Mouse (Mus musculus): ENCODE data around the gene Brd7. TPM values are rescaled to one million over a fixed set of nuclear protein-coding genes. Genes with fewer than 3 reads are reported as not detected.
A peak's percentile ranks its signal among the peaks of the same experiment; 100 is the strongest.

Gene Brd7
- polyA plus RNA-seq, 1 experiment = 13.1 TPM

DNA sequence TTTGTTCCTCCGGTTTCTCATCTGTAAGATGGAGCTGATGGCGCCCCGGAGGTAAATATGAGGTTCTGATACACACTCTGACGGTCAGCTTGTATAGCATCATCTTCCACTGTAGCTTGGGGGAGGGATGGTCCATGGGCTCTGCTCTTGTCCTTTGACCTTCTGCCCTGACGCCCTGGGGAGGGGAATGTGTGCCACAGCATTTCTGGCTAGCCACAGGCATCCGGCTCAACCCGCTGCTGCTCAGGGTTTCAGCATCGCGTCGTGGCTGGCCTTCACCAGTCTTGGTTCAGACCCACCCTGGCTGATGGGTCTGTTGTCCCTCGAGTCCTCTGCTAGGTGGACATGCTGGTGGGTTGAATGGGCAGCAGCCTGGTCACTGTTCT lies 70.7 kb downstream of the Brd7 start:
- no peaks in the 10 kb centered on the region for H3K27me3 ChIP-seq (ENCODE audit: control insufficient read depth, insufficient read depth, low read length)
- no peak for TF ChIP-seq CTCF (IDR thresholded peaks at IDR 0.05; ENCODE audit: extremely low read depth, insufficient read length, insufficient replicate concordance, low read depth, low read length)
- TF ChIP-seq POLR2A (IDR thresholded peaks at IDR 0.05; ENCODE audit: low read depth, low read length) = no peak
- peaks cover 7% of the 10 kb centered on the region for H3K4me1 ChIP-seq (ENCODE audit: control insufficient read depth, insufficient read depth, insufficient read length, low read length)
- H3K4me3 ChIP-seq (ENCODE audit: low read depth, low read length) = peak overlapping the region; percentile 23
- H3K36me3 ChIP-seq (ENCODE audit: control insufficient read depth, insufficient read depth, low read length) = peaks cover 1% of the 10 kb centered on the region; the same call in 1 of the 2 replicates
- peak overlapping the region; percentile 77 for H3K27ac ChIP-seq (ENCODE audit: insufficient read depth, low read depth, low read length)
- 78% methylated on average over 11 of the region's 11 CpGs for WGBS

DNA sequence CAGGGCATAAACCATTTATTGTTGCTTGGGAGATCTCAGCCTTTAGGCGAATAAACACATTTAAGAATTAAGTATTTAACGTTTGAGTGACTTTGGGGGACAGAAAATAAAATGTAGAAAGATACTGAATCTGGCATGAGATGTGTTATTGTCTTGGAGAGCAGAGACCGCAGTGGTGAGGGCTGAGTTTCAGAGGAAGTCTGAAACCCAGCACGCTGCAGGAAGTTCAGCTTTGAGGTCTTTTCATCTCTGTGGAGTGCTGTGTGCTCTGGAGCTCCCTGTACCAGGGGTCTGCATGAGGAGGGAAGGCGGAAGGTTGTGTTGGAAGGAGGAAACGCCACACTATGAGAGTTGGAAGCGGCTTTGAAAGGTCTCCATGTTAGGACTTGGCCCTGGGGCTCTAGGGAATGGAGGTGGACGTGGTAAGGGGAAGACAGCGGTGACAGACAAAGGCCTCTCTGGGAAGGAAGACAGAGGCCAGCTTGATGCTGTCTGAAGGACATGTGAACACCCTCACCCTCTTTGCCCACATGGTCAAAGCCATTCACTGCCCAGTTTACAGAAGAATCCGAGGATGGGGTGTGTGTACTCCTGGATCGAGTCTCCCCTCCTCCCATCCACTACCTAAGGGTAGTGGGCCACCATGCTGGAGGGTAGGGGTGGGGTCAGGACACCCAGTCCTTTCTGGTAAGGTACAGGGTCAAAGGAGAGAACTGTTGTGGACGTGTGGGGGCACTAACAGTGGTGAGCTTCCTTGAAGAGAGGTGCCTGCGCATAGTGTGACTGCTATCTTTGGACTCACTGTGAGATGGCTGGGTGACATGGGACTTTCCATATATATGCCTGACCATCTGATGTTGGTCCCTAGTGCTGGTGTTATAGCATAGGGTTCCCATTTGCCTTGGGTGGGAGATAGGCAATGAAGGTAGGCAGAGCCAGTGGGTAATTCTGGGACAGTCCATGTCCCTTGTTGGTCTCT lies 71.4 kb downstream of the Brd7 start:
- WGBS = 77% methylated on average over 13 of the region's 13 CpGs
- peak overlapping the region; percentile 45 for H3K4me3 ChIP-seq (ENCODE audit: low read depth, low read length)
- peaks cover 7% of the 10 kb centered on the region for H3K4me1 ChIP-seq (ENCODE audit: control insufficient read depth, insufficient read depth, insufficient read length, low read length)
- H3K27ac ChIP-seq (ENCODE audit: insufficient read depth, low read depth, low read length) = peak overlapping the region; percentile 77
- H3K27me3 ChIP-seq (ENCODE audit: control insufficient read depth, insufficient read depth, low read length) = no peaks in the 10 kb centered on the region
- H3K36me3 ChIP-seq (ENCODE audit: control insufficient read depth, insufficient read depth, low read length) = peaks cover 1% of the 10 kb centered on the region; the same call in 1 of the 2 replicates
- no peak for TF ChIP-seq CTCF (IDR thresholded peaks at IDR 0.05; ENCODE audit: extremely low read depth, insufficient read length, insufficient replicate concordance, low read depth, low read length)
- TF ChIP-seq POLR2A (IDR thresholded peaks at IDR 0.05; ENCODE audit: low read depth, low read length) = no peak

DNA sequence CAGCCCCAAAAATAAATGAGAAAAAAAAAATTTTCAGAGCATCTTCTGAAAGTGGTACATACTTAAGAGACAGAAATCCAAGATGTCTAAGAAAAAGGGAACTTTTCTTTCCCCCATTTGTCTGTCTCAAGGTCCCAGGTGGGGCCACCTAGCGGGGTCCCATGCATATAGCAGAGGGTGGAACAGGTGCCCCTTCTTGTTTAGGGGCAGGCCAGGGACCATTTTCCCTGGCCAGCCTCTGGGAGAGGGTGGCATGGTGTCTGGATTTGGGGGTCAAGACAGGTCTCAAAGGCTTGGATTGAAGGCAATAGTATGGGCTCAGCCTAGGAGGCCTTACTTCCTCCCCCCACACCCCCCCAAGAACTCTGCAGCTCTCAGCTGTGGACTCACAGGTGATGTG lies 72.1 kb downstream of the Brd7 start:
- H3K4me3 ChIP-seq (ENCODE audit: low read depth, low read length) = peak overlapping the region; percentile 35; the same call in 1 of the 2 replicates
- peak overlapping the region; percentile 77 for H3K27ac ChIP-seq (ENCODE audit: insufficient read depth, low read depth, low read length)
- TF ChIP-seq CTCF (IDR thresholded peaks at IDR 0.05; ENCODE audit: extremely low read depth, insufficient read length, insufficient replicate concordance, low read depth, low read length) (no peak; the same call in 1 of the 2 replicates), POLR2A (IDR thresholded peaks at IDR 0.05; ENCODE audit: low read depth, low read length) (no peak)
- H3K4me1 ChIP-seq (ENCODE audit: control insufficient read depth, insufficient read depth, insufficient read length, low read length) = peaks cover 9% of the 10 kb centered on the region
- no peaks in the 10 kb centered on the region for H3K27me3 ChIP-seq (ENCODE audit: control insufficient read depth, insufficient read depth, low read length)
- H3K36me3 ChIP-seq (ENCODE audit: control insufficient read depth, insufficient read depth, low read length) = no peaks in the 10 kb centered on the region
- WGBS = 35% methylated on average over 1 of the region's 1 CpGs

DNA sequence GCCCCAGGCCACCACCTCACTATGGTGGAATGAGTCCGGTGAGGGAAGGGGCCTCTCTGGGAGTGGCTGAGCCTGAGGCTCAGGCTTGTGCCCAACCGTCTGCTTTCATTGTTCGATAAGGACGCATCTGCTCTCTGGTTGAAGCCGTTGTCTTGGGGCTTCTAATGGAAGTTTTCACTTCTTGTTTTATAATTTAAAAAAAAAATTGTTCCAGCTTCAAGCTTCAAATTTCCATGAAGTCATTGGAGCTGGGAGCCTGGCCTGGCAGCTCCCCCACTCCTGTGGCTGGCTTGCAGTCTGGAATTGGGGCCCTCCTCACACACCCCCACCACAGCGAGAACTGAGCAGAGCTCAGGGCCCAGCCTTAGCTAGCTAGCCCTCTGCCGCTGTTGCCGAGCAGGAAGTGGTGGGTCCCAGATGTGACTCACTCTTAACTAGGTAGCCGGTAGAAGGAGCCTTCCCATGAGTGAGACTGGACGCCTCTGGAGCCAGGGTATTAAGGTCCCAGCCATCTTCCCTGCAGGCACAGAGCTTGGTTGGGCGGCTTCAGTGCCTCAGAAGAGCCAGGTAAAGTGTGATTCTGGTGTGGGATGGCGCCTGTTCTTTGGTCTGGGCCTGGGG lies 73.3 kb downstream of the Brd7 start:
- peaks cover 9% of the 10 kb centered on the region for H3K4me1 ChIP-seq (ENCODE audit: control insufficient read depth, insufficient read depth, insufficient read length, low read length)
- H3K27me3 ChIP-seq (ENCODE audit: control insufficient read depth, insufficient read depth, low read length) = no peaks in the 10 kb centered on the region
- WGBS = 61% methylated on average over 12 of the region's 12 CpGs
- no peaks in the 10 kb centered on the region for H3K36me3 ChIP-seq (ENCODE audit: control insufficient read depth, insufficient read depth, low read length)
- peak overlapping the region; percentile 92 for H3K27ac ChIP-seq (ENCODE audit: insufficient read depth, low read depth, low read length)
- no peak for TF ChIP-seq POLR2A (IDR thresholded peaks at IDR 0.05; ENCODE audit: low read depth, low read length)
- no peak for TF ChIP-seq CTCF (IDR thresholded peaks at IDR 0.05; ENCODE audit: extremely low read depth, insufficient read length, insufficient replicate concordance, low read depth, low read length)
- H3K4me3 ChIP-seq (ENCODE audit: low read depth, low read length) = peak overlapping the region; percentile 58

DNA sequence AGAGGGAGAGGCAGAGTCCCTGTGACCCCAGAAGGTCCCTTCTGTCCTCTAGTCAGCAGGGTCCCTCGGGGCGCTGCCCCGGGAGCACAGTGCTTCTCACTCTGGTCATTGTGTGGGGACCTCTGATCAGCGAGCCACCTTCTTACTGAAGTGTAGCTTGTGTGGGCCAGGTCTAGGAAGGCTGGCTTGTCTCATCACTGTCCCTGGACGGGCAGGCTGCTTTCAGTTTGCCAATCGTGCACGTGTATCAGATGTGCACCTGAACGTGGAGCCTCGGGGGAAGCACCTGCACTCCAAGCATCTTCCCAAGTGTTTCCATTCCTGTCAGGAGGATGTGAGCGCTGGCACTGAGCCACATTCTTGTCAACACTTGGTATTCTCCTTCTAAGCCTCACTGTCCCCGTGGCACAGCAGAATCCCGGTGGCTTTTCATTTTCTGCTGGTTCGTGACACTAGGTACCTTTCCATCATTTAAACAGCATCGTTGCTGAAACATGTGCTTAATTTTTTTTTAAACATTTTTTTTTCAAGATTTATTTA lies 75.5 kb downstream of the Brd7 start:
- H3K4me1 ChIP-seq (ENCODE audit: control insufficient read depth, insufficient read depth, insufficient read length, low read length) = peaks cover 9% of the 10 kb centered on the region

DNA sequence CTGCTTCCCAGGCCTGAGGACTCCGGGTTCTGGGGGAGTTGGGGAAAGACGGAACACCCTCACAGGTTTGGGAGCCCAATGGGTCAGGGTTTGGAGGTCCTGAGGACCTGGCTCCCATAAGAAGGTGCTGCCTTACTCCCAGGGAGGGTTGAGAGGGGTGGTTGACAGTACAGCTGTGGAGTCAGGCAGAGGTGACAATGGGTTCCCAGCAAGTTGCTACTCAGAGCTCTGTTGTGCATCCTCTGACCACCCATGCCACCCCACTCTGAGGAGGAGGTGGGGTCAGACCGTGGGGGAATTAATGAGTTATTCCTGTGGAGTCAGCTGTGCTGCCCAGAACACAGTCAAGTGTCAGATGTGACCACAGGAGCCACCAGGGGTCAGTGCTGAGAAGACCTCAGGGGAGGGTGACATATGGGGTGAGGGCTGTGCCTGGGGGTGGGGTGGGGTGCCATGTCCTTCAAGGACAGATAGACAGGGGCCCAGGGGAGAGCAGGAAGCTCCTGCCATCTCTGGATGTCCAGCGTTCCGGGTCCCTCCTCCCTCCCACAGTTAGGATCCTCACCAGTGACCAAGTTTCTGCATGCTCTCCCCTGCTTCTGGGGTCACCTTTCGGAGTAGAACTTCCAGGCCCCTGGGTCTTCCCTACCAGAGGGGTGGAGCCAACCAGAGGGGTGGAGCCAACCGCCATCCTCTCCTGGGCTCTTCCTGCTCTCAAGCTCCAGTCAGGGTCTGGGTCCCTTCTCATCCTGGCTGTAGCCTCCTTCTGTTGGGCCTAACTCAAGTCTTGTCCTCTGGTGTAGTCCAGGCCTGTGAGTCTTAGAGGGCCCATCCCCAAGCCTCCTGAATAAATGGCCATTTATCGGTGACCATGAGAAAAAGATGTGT lies 76.3 kb downstream of the Brd7 start:
- Histone ChIP-seq H3K27me3 (ENCODE audit: control insufficient read depth, insufficient read depth, low read length) (no peaks in the 10 kb centered on the region), H3K36me3 (ENCODE audit: control insufficient read depth, insufficient read depth, low read length) (no peaks in the 10 kb centered on the region), H3K4me1 (ENCODE audit: control insufficient read depth, insufficient read depth, insufficient read length, low read length) (peaks cover 10% of the 10 kb centered on the region; the same call in 1 of the 2 replicates), H3K27ac (ENCODE audit: insufficient read depth, low read depth, low read length) (no peak overlapping the region), H3K4me3 (ENCODE audit: low read depth, low read length) (no peak overlapping the region)
- TF ChIP-seq CTCF (IDR thresholded peaks at IDR 0.05; ENCODE audit: extremely low read depth, insufficient read length, insufficient replicate concordance, low read depth, low read length) = peak; percentile 26; the same call in 1 of the 2 replicates
- no peak for TF ChIP-seq POLR2A (IDR thresholded peaks at IDR 0.05; ENCODE audit: low read depth, low read length)
- WGBS = 79% methylated on average over 8 of the region's 8 CpGs

More for the DNA sequence above, 75.5 kb downstream of the Brd7 start:
- Histone ChIP-seq H3K36me3 (ENCODE audit: control insufficient read depth, insufficient read depth, low read length) (no peaks in the 10 kb centered on the region), H3K27ac (ENCODE audit: insufficient read depth, low read depth, low read length) (no peak overlapping the region), H3K27me3 (ENCODE audit: control insufficient read depth, insufficient read depth, low read length) (no peaks in the 10 kb centered on the region), H3K4me3 (ENCODE audit: low read depth, low read length) (no peak overlapping the region)
- WGBS = 79% methylated on average over 14 of the region's 14 CpGs
- TF ChIP-seq POLR2A (IDR thresholded peaks at IDR 0.05; ENCODE audit: low read depth, low read length) (no peak), CTCF (IDR thresholded peaks at IDR 0.05; ENCODE audit: extremely low read depth, insufficient read length, insufficient replicate concordance, low read depth, low read length) (no peak)
